Mouse (Mus musculus): ENCODE results near the gene Il10rb. TPM values are rescaled to one million over a fixed set of nuclear protein-coding genes. Genes with fewer than 3 reads are reported as not detected.

Il10rb gene
- total RNA-seq, 1 experiment from 2014 or later = 55.1 TPM

- no peak for ATAC-seq (replicated peaks in 1 of 2; ENCODE audit: insufficient read depth in 1 of 2, low FRiP score in 2 of 2, low TSS enrichment in 1 of 2, low read depth in 1 of 2, poor library complexity in 2 of 2, severe bottlenecking in 2 of 2)
These were observed 27.0 kb upstream of the Il10rb start for GRCm38 (mm10) chr16:91378991-91379390.

GRCm38 (mm10) chr16:91379412-91379811, 26.6 kb upstream of the Il10rb start:
- no peak for ATAC-seq (replicated peaks in 1 of 2; ENCODE audit: insufficient read depth in 1 of 2, low FRiP score in 2 of 2, low TSS enrichment in 1 of 2, low read depth in 1 of 2, poor library complexity in 2 of 2, severe bottlenecking in 2 of 2)

- ATAC-seq (replicated peaks in 1 of 2; ENCODE audit: insufficient read depth in 1 of 2, low FRiP score in 2 of 2, low TSS enrichment in 1 of 2, low read depth in 1 of 2, poor library complexity in 2 of 2, severe bottlenecking in 2 of 2) = no peak
These were observed 25.8 kb upstream of the Il10rb start for GRCm38 (mm10) chr16:91380151-91380550.

GRCm38 (mm10) chr16:91381606-91382005, 24.4 kb upstream of the Il10rb start:
- no peak for ATAC-seq (replicated peaks in 1 of 2; ENCODE audit: insufficient read depth in 1 of 2, low FRiP score in 2 of 2, low TSS enrichment in 1 of 2, low read depth in 1 of 2, poor library complexity in 2 of 2, severe bottlenecking in 2 of 2)

GRCm38 (mm10) chr16:91382261-91382790, 23.6 kb upstream of the Il10rb start:
- no peak; a peak in 1 of 4 replicates for ATAC-seq (replicated peaks in 1 of 2; ENCODE audit: insufficient read depth in 1 of 2, low FRiP score in 2 of 2, low TSS enrichment in 1 of 2, low read depth in 1 of 2, poor library complexity in 2 of 2, severe bottlenecking in 2 of 2)

GRCm38 (mm10) chr16:91384221-91384620, 21.7 kb upstream of the Il10rb start:
- ATAC-seq (replicated peaks in 1 of 2; ENCODE audit: insufficient read depth in 1 of 2, low FRiP score in 2 of 2, low TSS enrichment in 1 of 2, low read depth in 1 of 2, poor library complexity in 2 of 2, severe bottlenecking in 2 of 2) = no peak

GRCm38 (mm10) chr16:91385621-91386020, 20.3 kb upstream of the Il10rb start:
- no peak for ATAC-seq (replicated peaks in 1 of 2; ENCODE audit: insufficient read depth in 1 of 2, low FRiP score in 2 of 2, low TSS enrichment in 1 of 2, low read depth in 1 of 2, poor library complexity in 2 of 2, severe bottlenecking in 2 of 2)

- no peak for ATAC-seq (replicated peaks in 1 of 2; ENCODE audit: insufficient read depth in 1 of 2, low FRiP score in 2 of 2, low TSS enrichment in 1 of 2, low read depth in 1 of 2, poor library complexity in 2 of 2, severe bottlenecking in 2 of 2)
These were observed 19.4 kb upstream of the Il10rb start for GRCm38 (mm10) chr16:91386419-91387120.

GRCm38 (mm10) chr16:91387121-91387486, 18.9 kb upstream of the Il10rb start:
- ATAC-seq (replicated peaks in 1 of 2; ENCODE audit: insufficient read depth in 1 of 2, low FRiP score in 2 of 2, low TSS enrichment in 1 of 2, low read depth in 1 of 2, poor library complexity in 2 of 2, severe bottlenecking in 2 of 2) = no peak

- no peak for ATAC-seq (replicated peaks in 1 of 2; ENCODE audit: insufficient read depth in 1 of 2, low FRiP score in 2 of 2, low TSS enrichment in 1 of 2, low read depth in 1 of 2, poor library complexity in 2 of 2, severe bottlenecking in 2 of 2)
These were observed 15.9 kb upstream of the Il10rb start for GRCm38 (mm10) chr16:91390100-91390499.

GRCm38 (mm10) chr16:91391421-91391820, 14.5 kb upstream of the Il10rb start, which contains the start of gene Gm21970:
Gm21970 (plus strand) TSS chr16:91391721.
- no peak for ATAC-seq (replicated peaks in 1 of 2; ENCODE audit: insufficient read depth in 1 of 2, low FRiP score in 2 of 2, low TSS enrichment in 1 of 2, low read depth in 1 of 2, poor library complexity in 2 of 2, severe bottlenecking in 2 of 2)

- no peak for ATAC-seq (replicated peaks in 1 of 2; ENCODE audit: insufficient read depth in 1 of 2, low FRiP score in 2 of 2, low TSS enrichment in 1 of 2, low read depth in 1 of 2, poor library complexity in 2 of 2, severe bottlenecking in 2 of 2)
These were observed 11.0 kb upstream of the Il10rb start for GRCm38 (mm10) chr16:91394826-91395410.

GRCm38 (mm10) chr16:91395633-91396392, 10.2 kb upstream of the Il10rb start:
- no peak for ATAC-seq (replicated peaks in 1 of 2; ENCODE audit: insufficient read depth in 1 of 2, low FRiP score in 2 of 2, low TSS enrichment in 1 of 2, low read depth in 1 of 2, poor library complexity in 2 of 2, severe bottlenecking in 2 of 2)

- ATAC-seq (replicated peaks in 1 of 2; ENCODE audit: insufficient read depth in 1 of 2, low FRiP score in 2 of 2, low TSS enrichment in 1 of 2, low read depth in 1 of 2, poor library complexity in 2 of 2, severe bottlenecking in 2 of 2) = no peak
These were observed 9.0 kb upstream of the Il10rb start for GRCm38 (mm10) chr16:91396844-91397537.

- peak in 1 of 2 experiments; percentile 31; a peak in 1 of 4 replicates for ATAC-seq (replicated peaks in 1 of 2; ENCODE audit: insufficient read depth in 1 of 2, low FRiP score in 2 of 2, low TSS enrichment in 1 of 2, low read depth in 1 of 2, poor library complexity in 2 of 2, severe bottlenecking in 2 of 2)
These were observed 7.9 kb upstream of the Il10rb start for GRCm38 (mm10) chr16:91398030-91398429.

GRCm38 (mm10) chr16:91398944-91399343, 7.0 kb upstream of the Il10rb start:
- ATAC-seq (replicated peaks in 1 of 2; ENCODE audit: insufficient read depth in 1 of 2, low FRiP score in 2 of 2, low TSS enrichment in 1 of 2, low read depth in 1 of 2, poor library complexity in 2 of 2, severe bottlenecking in 2 of 2) = no peak

GRCm38 (mm10) chr16:91401569-91402165, 4.3 kb upstream of the Il10rb start:
- no peak for ATAC-seq (replicated peaks in 1 of 2; ENCODE audit: insufficient read depth in 1 of 2, low FRiP score in 2 of 2, low TSS enrichment in 1 of 2, low read depth in 1 of 2, poor library complexity in 2 of 2, severe bottlenecking in 2 of 2)

Data from hematopoietic stem cell, adult 5-6 weeks (primary cell).